Mouse (Mus musculus) liver, postnatal 0 days (tissue): Measurements from ENCODE around the gene Sars.

Experiments
- CTCF ChIP-seq: sonication (generic); IDR thresholded peaks from 2 replicates; pipeline ENCODE4 v1.5.1; 2016; ENCODE audit warnings: antibody characterized with exemption, low read depth
- EP300 ChIP-seq: IDR thresholded peaks from 2 replicates; pipeline ENCODE4 v1.6.1; 2016; ENCODE audit warnings: antibody characterized with exemption, low read depth, mild to moderate bottlenecking

DNA sequence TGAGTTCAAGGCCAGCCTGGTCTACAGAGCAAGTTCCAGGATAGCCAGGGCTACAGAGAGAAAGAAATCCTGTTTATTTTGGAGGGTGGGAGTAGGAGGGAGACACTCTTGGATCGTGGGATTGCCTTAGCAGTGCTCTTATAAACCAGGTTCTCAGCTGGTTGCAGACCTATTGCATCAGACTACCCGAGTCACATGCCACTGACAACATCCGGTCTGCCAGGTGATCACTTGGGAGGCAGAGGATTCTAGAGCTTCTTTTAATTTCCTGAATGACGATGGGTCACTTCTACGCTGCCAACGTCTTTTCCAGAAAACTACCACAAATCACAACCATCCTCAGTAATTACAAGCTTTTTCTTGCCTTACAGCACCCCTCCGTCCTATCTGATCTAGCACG, 980 bp downstream of the Sars start:
- peak; percentile 56 for TF ChIP-seq EP300
- no peak for TF ChIP-seq CTCF
